Mouse (Mus musculus) cerebellum, adult 11-12 months (tissue): ENCODE data around the gene Ankrd24.

Experiments used
- DNase-seq: peaks from one replicate; pipeline ENCODE4 v3.0.0; 2022

Gene Ankrd24

DNA sequence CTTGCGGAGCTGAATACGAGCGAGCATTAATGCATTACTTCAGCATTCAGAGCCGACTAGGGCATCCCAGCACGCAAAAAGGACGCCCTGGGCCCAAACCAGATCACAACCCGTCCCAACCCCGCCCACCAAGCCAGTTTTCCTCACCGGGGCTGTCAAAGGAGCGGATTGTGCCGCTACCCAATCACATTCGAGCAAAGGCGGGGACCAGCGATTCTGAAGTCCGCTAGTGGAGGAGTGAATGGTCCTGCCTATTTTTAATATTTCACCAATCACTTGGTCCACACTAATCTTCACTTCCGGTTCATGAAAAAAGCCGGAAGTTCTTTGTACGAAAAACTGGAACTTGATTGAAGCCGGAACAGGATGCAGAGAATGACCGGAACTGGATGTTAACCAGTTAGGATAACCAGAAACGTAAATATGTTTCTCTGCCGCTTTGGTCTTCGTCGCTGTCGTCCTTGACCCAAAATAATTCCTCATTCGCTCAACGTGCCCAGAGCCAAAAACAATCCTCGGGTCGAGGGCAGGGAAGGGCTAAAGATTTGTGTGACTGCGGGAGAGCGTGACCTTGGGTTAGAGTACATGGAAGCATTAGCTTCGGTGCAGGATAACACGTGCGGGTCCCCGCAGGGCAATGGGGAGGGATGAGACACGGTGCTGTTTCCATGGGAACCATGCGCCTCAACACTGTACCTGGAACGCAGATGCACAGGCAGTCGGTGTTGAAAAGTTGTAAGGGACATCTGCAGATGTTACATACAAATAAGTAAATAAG, 22.2 kb upstream of the Ankrd24 start, which contains the start of gene BC025920:
BC025920 (plus strand) TSS at position 297 of the 778 bp plus-strand sequence.
- DNase-seq = peak; percentile 96

DNA sequence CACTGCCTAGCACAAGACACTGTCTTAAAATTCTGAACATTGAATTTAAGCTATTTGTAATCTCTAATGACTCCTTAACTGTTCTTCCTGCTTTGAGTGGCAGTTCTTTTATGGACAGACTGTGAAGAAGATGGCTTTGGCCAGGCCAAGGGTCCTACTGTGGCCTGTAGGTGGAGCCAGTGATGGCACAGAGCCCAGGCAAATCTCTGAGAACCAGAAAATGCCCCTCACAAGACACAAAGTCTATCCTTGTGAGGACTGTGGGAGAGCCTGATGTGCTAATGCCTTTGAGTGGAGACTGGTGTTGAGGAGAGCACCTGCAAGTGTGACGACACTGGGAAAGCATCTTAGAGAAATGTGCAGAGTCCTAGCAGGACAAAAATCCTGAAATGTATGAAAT, 20.0 kb upstream of the Ankrd24 start:
- DNase-seq = peak; percentile 44

DNA sequence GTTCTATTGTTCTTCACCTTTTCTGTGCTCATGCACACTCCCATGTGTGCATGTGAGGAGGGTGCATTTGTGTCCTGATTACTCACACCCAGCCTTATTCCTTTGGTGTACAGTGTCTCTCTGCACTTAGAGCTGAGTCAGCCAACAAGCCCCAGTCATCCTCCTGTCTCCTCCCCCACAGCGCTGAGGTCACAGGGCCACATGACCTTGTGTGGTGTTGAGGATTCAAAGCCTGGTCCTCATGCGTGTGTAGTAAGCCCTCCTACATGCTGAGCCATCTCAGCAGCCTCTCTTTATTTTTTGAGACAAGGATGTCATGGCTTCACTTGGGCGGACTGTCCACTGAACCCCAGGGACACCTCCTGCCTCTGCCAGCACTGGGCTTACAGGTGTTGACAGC, 15.6 kb upstream of the Ankrd24 start:
- no peak for DNase-seq

DNA sequence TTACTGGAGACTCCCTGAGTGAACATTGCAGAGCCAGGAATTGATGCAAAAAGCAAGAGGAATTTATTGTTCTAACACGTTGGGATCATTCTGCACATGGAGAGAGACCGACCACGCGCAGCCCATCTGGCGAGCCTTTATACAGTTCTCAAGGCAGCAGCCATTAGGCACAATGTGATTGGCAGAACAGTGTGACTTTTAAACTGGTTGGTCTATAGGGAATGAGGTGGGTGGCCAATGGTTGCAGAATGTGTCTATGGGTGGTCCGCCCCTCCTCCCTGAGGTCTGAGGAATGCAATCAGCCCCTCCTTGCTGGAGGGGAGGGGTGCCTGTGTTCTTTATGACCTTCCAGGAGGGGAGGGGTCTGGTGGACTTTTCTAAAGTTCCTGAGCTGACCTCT, 12.9 kb upstream of the Ankrd24 start:
- DNase-seq = no peak

DNA sequence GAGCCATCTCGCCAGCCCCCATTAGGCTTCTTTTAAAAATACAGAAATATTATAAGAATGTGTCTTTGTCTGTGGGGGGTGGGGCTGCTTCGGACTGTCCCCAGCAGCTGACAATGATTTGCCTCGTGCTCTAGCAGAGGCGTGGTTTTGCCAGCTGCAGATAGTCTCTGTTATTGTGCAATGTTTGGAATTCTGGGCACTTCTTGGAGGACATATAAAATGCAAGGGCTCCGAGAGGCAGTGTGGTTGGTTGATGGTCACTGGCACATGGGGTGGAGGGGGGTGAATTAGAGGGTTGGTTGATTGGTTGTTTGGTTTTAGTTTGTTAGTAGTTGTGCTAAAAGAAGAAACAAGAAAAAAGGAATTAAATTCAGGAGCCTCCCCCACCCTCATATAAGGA, 8.4 kb upstream of the Ankrd24 start:
- DNase-seq = no peak

DNA sequence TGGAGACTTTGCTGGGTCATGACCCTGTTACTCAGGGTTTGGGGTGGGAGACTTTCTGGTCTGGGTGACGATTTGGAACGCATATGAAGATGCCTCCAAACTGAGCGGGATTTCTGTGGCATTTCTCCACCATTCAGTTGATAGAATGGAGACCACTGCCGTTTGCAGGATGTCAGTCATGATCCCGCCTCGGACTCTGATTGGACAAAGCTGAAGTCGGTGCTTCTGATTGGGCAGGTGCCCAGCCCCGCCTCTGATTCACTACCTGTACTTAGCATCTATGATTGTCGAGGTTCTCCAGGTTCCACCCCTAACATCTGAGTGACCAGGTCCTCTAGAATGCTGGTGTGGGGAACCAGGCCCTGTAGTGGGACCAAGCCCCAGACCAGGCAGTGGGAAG, 7.6 kb upstream of the Ankrd24 start:
- no peak for DNase-seq

DNA sequence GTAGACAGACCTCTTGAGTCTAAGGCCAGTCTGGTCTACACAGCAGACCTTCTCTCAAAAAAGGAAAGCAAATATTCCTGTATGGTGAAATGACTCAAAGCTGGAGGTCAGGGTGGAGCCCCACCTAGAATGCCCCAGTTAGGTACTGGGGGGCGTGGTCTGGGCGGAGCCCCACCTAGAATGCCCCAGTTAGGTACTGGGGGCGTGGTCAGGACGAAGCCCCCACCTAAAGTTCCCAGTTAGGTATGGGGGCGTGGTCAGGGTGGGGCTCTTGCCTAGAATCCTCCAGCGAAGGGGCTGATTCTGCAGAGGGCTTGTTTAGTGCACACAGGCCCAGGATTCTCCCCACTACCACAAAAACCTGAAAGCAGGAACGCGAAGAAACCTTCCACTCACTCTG, 4.9 kb upstream of the Ankrd24 start:
- no peak for DNase-seq

DNA sequence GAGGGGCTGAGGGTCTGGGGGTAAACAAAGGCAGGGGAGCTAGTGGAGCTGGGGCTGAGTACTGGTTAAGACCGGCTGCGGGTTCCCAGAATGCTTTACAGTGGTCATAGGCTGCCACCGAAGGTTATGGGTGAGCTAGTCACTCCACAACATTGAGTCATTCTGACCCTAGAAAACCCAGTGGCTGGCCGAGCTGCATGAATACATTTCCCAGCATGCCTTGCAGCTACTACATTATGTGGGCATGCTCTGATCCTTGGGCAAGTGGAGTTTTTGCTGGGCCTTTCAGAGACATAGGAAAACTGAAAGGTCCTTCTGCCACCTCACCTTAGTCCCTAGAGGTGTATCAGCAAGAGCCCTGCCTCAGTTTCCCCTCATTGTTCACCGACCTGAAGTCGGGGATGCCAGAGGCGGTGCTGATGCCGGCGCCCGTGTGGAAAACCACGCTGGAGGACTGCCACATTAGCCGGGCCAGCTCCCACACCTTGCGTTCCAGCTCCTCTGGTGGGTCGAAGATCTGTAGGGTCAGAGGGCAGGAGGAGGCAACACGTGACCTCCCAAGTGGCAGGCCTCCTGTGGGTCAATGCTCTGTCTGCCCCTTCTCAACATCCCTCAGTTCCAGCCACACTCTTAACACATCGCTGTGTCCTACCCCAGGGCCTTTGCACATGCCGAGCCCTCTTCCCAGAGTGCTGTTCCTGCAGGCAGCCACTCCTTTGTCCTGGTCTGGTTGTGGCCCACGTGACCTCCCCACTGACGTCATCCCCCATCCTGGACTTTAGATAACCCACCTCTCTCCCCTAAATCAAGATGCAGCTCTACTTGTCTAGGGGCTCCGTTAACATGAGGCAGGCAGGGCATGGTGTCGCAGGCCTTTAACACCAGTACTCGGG, 2.0 kb upstream of the Ankrd24 start:
- peak; percentile 70 for DNase-seq

DNA sequence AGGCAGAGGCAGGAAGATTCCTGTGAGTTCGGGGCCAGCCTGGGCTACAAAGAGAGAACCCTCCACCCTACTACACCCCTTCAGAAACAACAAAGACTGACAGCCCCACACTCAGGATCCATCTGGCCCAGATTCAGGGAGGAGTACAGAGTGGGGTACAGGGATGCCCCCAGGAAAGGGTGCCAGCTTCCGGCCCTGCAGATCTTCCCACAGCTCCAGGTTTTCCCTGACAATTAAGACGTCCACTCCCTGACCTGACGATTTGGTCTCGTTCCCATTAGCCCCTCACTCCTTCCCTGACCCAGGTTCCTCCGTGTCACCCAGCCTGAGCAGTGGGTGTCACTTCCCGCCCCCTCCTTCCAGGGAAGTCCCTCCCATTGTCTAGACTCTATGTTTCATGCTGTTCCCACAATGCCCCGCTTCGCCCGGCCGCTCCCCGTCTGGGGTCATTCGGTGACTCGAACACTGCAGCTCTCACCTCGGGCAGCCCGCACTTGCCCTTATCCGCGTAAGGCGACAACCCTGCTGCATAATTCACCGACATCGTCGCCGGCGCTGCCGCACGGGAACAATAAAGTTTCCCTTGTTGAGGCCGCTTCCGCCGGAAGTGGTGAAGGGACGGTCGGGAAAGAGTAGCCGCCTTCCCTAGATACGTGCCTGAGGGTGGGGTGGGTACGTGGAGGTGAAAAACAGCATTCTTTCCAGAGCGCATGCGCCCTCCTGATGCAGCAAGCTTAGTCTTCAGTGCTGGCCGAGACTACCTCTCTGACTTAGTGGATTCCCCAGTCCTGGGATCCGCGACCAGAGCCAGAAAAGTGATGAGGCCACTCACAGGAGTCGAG, 1.1 kb upstream of the Ankrd24 start, which contains the start of gene Sirt6:
Sirt6 (minus strand) TSS at position 804 of the 842 bp plus-strand sequence.
- DNase-seq = peak; percentile 98

DNA sequence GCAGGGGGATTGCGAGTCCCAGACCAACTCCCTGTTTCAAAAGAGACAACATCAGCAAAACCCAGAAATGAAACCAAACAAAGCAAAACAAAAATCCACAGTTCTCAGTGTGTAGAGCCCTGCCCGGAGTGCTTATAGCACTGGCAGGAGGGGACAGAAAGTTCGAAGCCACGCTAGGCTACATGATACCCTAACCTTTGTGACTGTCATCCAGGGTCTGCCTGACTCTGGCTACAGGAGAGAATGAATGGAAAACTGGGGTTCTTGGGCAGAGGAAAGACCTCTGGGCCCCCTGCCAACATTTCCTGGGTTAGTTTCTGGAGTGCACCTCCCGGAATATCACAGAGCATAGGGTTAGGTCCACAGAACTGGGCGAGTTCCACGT, 512 bp upstream of the Ankrd24 start:
- DNase-seq = peak; percentile 75

DNA sequence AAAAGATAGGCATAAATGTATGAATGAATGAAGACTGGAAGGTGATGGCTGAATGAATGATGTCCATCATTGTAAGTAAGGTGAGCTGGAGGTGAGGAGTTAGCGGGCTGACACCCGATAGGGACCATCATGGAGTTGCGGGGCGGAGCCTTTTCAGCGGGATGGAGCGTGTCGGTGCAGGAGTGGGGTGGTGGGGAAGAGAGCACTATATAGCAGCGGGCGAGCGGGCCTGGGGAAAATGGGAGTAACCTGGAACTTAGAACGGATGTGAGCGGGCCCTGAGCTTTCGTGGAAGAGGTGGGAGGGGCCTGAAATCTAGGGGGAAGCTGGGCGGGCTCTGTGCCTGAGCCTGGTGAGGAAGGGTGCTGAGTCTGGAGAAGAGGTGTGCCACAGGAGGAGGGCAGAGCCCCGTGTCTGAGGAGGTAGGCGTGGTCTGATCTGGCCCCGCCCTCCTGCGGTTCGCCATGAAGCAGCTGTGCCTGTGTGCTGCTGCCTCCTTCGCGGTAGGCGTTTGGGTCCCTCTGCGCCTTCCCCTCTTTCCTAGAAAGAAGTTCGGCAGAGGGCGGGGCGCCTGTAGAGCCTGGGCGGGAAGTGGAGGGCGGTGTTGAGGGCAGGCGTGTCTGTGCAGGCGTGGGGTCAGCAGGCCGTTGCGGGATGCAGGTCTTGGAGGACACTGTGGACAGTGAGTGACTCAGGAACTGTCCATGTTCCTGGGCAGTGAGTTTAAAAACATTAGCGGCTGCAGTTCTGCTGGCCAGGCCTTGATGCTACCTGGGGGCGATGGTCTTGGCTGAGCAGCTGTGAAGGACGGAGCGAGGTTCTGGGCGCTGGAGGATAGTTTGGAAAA, 5.1 kb downstream of the Ankrd24 start:
- peak; percentile 87 for DNase-seq

DNA sequence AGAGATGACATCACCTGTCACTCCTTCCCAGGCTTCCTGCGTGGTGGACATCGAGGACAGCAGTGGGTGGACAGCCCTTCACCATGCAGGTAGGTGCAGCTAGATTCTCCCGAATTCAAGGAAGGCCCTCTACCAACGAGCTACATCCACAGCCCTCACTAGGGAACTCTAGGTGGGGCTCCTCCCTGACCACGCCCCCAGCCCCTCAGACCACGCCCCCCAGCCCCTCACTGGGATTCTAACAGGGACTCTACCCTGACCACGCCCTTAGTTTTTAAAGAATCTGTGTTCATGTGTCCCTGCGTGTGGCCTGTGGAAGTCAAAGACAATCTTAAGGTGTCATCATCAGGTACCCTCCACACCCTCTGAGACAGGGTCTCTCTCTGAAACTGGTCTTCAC, 8.0 kb downstream of the Ankrd24 start:
- no peak for DNase-seq

DNA sequence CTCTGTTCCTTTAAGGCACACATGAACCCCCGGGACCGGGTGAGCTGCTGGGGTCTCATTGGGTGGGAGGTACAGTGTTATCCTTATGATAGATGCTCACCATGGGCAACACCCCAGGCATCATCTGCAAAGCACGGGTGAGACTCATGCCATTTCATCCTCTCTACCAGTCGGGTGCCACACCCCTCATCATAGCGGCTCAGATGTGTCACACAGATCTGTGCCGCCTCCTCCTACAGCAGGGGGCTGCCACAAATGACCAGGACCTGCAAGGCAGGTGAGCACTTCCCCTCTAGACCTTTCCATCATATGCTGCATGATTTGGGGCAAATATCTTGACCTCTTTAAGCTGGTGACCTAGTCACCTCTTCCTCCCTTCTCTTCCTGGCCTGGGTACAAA, 9.8 kb downstream of the Ankrd24 start:
- no peak for DNase-seq

DNA sequence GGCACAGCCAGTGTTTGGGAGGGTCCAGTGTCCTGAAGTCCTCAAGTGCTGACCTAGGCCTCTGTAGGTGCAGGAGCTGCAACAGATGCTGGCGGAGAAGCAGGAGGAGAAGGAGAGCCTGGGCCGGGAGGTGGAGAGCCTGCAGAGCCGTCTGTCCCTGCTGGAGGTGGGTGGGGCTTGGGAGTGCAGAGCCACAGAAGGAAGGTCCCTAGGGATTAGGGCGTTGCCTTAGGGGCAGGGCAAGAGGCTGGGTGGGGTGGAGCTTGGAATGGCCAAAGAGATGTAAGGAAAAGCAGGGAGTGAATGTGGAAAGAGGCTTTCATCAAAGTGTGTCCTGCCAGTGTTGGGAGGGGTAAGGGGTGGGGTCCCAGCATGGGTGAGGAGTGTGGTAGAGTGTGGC, 12.5 kb downstream of the Ankrd24 start:
- peak; percentile 64 for DNase-seq

DNA sequence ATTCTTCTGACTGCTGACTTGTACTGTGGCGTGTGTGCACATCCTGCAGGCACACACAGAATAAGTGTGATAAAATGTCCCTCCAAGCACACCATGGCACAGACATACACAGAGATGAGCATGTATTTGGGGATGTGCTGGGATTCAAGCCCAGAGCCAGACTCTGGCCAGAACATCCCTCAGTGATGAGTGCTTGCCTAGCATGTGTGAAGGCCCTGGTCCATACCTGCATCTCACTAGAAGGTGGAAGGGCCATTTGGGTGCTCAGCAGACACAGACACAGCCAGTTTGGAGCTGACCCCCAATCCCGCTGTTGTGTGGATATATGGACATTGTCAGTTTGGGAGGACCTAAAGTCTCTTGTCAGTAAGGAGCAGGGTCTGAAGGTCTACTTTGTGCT, 13.2 kb downstream of the Ankrd24 start:
- peak; percentile 35 for DNase-seq

DNA sequence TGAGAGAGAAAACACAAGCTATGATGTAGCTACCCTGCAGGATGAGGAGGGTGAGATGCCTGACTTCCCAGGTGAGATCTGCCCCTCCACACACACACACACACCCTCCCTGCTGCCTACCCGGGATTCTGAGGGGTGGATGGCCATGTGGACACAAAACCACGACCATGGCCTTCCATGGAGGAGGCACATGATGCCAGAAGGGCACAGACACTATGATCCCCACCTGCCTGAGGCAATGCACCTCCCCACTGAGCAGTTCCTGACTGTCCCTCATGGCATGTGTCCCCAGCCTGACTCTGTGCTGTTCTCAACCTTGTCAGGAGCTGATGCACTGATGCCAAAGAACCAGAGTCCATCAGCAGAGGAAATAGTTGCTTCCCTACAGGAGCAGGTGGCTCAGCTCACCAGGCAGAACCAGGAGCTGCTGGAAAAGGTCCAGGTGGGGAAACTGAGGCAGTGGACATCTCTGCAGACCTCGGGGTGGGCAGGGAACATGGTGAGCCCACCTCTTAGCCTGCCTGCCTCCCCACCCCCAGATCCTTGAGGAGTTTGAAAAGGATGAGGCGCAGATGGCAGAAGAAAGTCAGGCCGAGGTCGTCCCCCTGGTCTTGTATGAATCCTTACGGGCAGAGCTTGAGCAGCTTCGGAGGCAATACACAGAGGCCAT, 13.8 kb downstream of the Ankrd24 start:
- DNase-seq = peak; percentile 76

DNA sequence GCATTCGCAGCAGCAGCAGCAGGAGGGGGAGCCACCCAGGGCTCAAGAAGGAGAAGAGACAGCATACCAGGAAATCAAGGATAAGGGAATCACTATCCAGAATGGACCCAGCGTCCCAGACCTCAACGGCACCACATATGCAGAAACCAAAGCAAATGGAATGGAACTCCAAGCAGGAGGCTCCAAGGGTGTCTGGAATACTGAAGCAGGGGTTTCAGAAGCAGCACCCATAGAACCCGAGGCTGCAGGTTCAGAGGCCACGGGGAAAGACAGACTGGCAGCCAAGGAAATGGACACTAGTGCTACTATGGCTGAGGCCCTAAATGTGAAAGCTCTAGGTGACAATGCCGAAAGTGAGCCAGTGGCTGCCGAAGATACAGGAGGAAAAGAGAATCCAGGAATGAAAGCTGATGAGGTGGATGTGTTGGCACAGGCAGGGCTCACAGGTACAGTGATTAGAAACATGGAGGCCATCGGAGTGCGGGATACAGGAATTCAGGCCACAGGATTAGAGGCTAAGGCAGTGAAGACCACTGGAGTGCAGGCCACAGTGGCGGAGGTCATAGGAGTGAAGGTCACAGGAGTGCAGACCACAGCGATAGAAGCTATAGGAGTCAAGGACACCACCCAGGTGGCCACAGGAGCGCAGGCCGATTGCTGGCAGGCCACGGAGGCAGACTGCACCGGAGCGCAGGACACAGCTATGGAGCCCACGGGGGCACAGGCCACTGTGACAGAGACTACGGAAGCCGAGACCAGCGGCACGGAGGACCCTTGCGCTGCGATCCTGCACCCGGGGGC, 14.5 kb downstream of the Ankrd24 start:
- DNase-seq = no peak

DNA sequence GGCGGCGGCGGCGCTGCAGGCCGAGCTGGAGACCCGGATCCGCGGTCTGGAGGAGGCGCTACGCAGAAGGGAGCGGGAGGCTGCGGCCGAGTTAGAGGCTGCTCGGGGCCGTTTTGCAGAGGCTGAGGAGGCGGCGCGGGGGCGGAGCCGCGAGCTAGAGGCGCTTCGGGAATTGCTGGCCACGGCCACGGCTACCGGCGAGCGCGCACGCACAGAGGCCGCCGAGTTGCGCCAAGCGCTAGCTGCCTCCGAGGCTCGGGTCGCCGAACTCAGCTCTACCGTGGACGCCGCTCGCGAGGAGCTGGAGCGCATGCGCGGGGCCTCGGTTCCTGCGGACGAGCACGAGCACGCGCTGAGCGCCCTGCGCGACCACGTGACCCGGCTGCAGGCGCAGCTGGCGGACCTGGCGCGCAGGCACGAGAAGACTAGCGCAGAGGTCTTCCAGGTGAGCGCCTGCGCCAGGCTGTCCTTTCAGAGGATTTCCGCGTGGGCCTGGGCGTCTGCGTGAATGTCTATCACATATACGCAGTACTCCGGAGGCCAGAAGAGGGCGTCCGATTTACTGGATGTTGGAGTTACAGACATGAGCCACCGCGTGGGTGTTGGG, 15.2 kb downstream of the Ankrd24 start:
- DNase-seq = peak; percentile 99

DNA sequence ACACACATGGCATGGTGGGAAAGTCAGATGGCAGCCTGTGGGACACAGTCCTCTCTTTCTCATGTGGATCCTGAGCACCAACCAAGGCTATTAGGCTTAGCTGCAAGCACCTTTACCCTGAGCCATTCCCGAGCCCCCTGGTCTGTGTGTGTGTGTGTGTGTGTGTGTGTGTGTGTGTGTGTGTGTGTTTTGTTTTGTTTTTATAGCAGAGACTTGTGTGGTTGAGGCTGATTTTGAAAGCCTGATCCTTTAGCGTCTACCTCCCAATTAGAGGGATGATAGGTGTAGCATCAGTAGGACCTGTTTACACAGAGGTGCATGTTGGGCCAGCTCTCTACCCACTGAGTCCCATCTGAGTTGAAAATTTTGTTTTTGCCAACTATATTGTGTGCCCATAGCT, 15.8 kb downstream of the Ankrd24 start:
- peak; percentile 31 for DNase-seq

DNA sequence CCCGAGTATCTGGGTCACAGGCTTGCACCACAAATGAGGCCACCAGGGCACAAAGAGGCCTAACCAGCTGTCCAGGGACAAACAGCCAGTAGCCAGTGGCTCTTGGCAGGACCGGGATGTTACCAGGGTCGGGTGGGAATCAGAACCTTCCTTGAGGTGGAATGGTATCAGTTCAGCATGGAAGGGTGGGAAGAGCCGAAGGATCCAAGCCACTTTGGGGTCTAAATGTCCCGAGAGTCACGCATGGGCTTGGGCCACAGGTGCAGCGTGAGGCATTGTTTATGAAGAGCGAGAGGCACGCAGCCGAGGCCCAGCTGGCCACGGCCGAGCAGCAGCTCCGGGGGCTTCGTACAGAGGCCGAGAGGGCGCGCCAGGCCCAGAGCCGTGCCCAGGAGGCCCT, 16.4 kb downstream of the Ankrd24 start:
- DNase-seq = peak; percentile 65
